17 mouse cellular contexts compared by ENCODE assay signal in the genomic region with DNA sequence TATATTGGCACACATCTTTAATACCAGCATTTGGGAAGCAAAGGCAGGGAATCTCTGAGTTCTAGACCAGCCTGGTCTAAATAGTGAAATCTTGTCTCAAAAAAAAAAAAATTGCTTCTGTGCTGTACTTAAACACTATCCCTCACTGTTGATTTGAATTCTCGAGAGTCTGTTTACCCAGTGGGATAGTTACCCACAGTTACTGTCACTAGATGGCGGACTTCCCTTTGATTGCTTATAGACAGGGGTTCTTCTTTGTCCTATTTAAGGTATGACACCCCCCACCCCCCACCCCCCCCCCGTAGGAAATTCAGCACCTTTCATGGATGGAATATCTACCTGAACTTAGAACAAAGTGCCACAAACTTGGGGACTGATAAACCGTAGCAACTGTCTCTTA.
DNase-seq lines count a peak whose midpoint lies in the region; ATAC-seq and TF ChIP-seq lines count a peak whose summit lies in the region.
"Had no signal": no experiment of that assay in that cellular context is flagged by ENCODE, and none has a peak within 500 bp of the region (broad histone marks: within the 10 kb centered on the region; RNA-seq: fewer than 3 reads in every experiment).

No protein-coding gene starts in this region.

- no peak overlapping the region for H3K9ac ChIP-seq in stomach, postnatal 0 days (ENCODE audit: low read length)
- H3K9ac ChIP-seq: embryonic facial prominence, embryonic 15.5 days; hindbrain, embryonic 14.5 days; limb, embryonic 15.5 days; neural tube, embryonic 13.5 days had no signal

- no peak overlapping the region for H3K4me2 ChIP-seq in stomach, postnatal 0 days (replicated peaks; ENCODE audit: low read depth)
- H3K4me2 ChIP-seq: embryonic facial prominence, embryonic 15.5 days; hindbrain, embryonic 14.5 days; limb, embryonic 15.5 days; neural tube, embryonic 13.5 days had no signal

- no peaks in the 10 kb centered on the region for H3K4me1 ChIP-seq in stomach, postnatal 0 days (replicated peaks; ENCODE audit: control insufficient read depth, insufficient read depth)
- H3K4me1 ChIP-seq: embryonic facial prominence, embryonic 15.5 days; neural tube, embryonic 13.5 days had no signal

- 46% methylated on average over 4 of the region's 4 CpGs for WGBS in stomach, postnatal 0 days

- ATAC-seq in stomach, postnatal 0 days (ENCODE audit: low FRiP score, low TSS enrichment), result no peak
- no peak for ATAC-seq in cerebellum, adult (ENCODE audit: insufficient number of reproducible peaks, low FRiP score, low TSS enrichment)
- ATAC-seq: midbrain, embryonic 16.5 days had no signal

- no peaks in the 10 kb centered on the region for H3K27me3 ChIP-seq in stomach, postnatal 0 days (ENCODE audit: control insufficient read depth, insufficient read depth, low read length)
- H3K27me3 ChIP-seq: embryonic facial prominence, embryonic 15.5 days; limb, embryonic 15.5 days; neural tube, embryonic 13.5 days had no signal

- H3K4me3 ChIP-seq in stomach, postnatal 0 days (ENCODE audit: low read depth, low read length), result no peak overlapping the region
- H3K4me3 ChIP-seq: embryonic facial prominence, embryonic 15.5 days; limb, embryonic 15.5 days; neural tube, embryonic 13.5 days had no signal

- H3K27ac ChIP-seq in stomach, postnatal 0 days (replicated peaks), result no peak overlapping the region
- H3K27ac ChIP-seq: embryonic facial prominence, embryonic 15.5 days; hindbrain, embryonic 14.5 days; limb, embryonic 15.5 days; neural tube, embryonic 13.5 days had no signal

- DNase-seq in adrenal gland, adult 2 months, result peak; percentile 18
- no peak for DNase-seq in adrenal gland, postnatal 25 days
- peak; percentile 25 to 27 for DNase-seq in kidney, postnatal 36 days
- no peak for DNase-seq in kidney, adult 11 months
- DNase-seq in lung, postnatal 36 days, result peak; percentile 56
- DNase-seq in lung, postnatal 14 days, result no peak
- DNase-seq in stomach, postnatal 0 days (ENCODE audit: low spot score), result no peak
- DNase-seq: adrenal gland, adult 8-10 months; cerebellum, adult 9-10 months; kidney, adult 9 months; right cerebral cortex, postnatal 4 days had no signal

- H3K9me3 ChIP-seq in stomach, postnatal 0 days (ENCODE audit: control insufficient read depth, low read length), result no peaks in the 10 kb centered on the region
- H3K9me3 ChIP-seq: embryonic facial prominence, embryonic 15.5 days; limb, embryonic 15.5 days; neural tube, embryonic 13.5 days had no signal

- peak; percentile 50 for TF ChIP-seq CTCF in stomach, postnatal 0 days (IDR thresholded peaks at IDR 0.05; ENCODE audit: low read depth)

- no peak for TF ChIP-seq EP300 in stomach, postnatal 0 days (optimal IDR thresholded peaks at IDR 0.05)

- no peaks in the 10 kb centered on the region for H3K36me3 ChIP-seq in stomach, postnatal 0 days (ENCODE audit: control insufficient read depth, insufficient read depth, low read length)
- H3K36me3 ChIP-seq: embryonic facial prominence, embryonic 15.5 days; limb, embryonic 15.5 days; neural tube, embryonic 13.5 days had no signal

Comparison
In these comparisons a context has a peak if more than half of its experiments do, and no peak if none do; other contexts are left out.
1. DNase-seq: peak in adrenal gland, adult 2 months (single experiment), kidney, postnatal 36 days (2 of 2) and lung, postnatal 36 days (single experiment); none in adrenal gland, postnatal 25 days (single experiment), kidney, adult 11 months (single experiment), lung, postnatal 14 days (single experiment) and stomach, postnatal 0 days (single experiment).